Mouse (Mus musculus): ENCODE measurements at regions not wholly inside any gene's neighbourhood (a gene's known extent, or its start where the extent isn't known, plus 50 kb on each side); places are given as distances from the start of the nearest gene placed in this dataset.
"Not testable (repeated sequence)": the region's sequence is repeated elsewhere in the genome, so short reads cannot be mapped to it uniquely, and the experiment has no call there.

DNA sequence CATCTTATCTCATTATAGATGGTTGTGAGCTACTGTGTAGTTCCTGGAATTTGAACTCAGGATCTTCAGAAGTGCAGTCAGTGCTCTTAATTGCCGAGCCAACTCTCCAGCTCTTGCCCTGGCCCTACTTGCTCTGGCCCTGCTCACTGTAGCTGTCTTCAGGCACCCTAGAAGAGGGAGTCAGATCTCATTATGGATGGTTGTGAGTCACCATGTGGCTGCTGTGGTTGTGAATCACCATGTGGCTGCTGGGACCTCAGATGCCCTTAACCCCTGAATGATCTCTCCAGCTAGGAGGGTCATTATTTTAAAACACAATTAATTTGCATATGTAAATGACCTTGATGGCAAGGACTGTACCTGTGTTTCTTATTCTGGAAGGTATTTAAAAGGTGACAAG, 249.1 kb upstream of the Pfkp start:
- no peaks in the 10 kb centered on the region for H3K9me3 ChIP-seq
- H3K27me3 ChIP-seq (replicated peaks), result no peaks in the 10 kb centered on the region
- 82% methylated on average over 1 of the region's 1 CpGs for whole genome bisulfite sequencing
- no peak overlapping the region for H3K27ac ChIP-seq
- no peak overlapping the region for H3K4me3 ChIP-seq
- H3K9ac ChIP-seq, result no peak overlapping the region
- H3K4me2 ChIP-seq, result no peak overlapping the region
- no peaks in the 10 kb centered on the region for H3K4me1 ChIP-seq
- H3K36me3 ChIP-seq (replicated peaks), result no peaks in the 10 kb centered on the region
- no peak; the same call in 1 of the 2 replicates for ATAC-seq (replicated peaks)

DNA sequence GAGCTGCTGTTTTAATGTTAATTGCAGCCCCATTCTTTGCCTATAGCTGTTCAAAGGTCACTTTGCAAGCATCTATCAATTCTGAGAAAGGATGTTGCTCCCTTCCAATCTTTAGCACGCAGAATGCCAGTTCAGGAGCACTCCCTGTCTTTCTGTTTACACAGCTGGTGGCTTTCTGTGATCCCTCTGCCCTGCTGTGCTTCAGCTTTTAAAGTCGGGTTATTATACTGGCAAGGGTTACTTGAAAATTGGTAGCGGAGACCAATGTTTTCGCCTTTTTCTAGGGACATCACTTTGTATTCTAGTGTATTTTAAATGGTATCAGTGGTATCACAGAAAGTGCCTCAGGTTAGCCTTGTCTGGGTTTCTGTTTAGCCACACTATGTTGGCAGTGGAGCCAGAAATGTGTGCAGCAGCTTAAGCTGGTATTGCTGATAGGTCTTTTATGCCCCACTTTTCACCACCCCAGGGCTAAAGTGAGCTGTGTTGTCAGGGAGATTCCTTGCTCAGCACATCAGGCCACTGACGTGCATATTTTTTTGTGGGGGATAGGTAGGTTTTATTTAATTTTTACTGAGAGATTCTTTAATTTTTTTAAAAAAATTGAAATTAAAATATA, 243.0 kb upstream of the Pfkp start:
- WGBS, result 22% methylated on average over 5 of the region's 5 CpGs
- peak; percentile 79 for ATAC-seq (replicated peaks)

GRCm38 (mm10) chr13:6889446-6889845, 240.9 kb upstream of the Pfkp start:
- ATAC-seq (replicated peaks); H3K36me3 ChIP-seq (replicated peaks); H3K9me3 ChIP-seq; H3K27ac ChIP-seq; H3K4me1 ChIP-seq; H3K27me3 ChIP-seq (replicated peaks); H3K4me3 ChIP-seq; H3K9ac ChIP-seq; H3K4me2 ChIP-seq: not testable (repeated sequence)
- WGBS, result 82% methylated on average over 9 of the region's 9 CpGs

More for the DNA sequence above, 243.0 kb upstream of the Pfkp start:
- H3K27ac ChIP-seq, result no peak overlapping the region
- H3K4me2 ChIP-seq, result no peak overlapping the region
- H3K4me3 ChIP-seq, result no peak overlapping the region
- H3K9ac ChIP-seq, result no peak overlapping the region
- H3K9me3 ChIP-seq, result no peaks in the 10 kb centered on the region
- H3K36me3 ChIP-seq (replicated peaks), result no peaks in the 10 kb centered on the region
- 0 out of 2 replicates have a peak, but pooled peaks cover 6% of the 10 kb centered on the region for H3K4me1 ChIP-seq
- H3K27me3 ChIP-seq (replicated peaks), result no peaks in the 10 kb centered on the region

- H3K4me3 ChIP-seq, result no peak overlapping the region
- no peaks in the 10 kb centered on the region for H3K36me3 ChIP-seq (replicated peaks)
- H3K4me1 ChIP-seq, result 0 out of 2 replicates have a peak, but pooled peaks cover 6% of the 10 kb centered on the region
- H3K9ac ChIP-seq, result no peak overlapping the region
- no peak for ATAC-seq (replicated peaks)
- no peak overlapping the region for H3K4me2 ChIP-seq
- no peak overlapping the region for H3K27ac ChIP-seq
- no peaks in the 10 kb centered on the region for H3K9me3 ChIP-seq
- no peaks in the 10 kb centered on the region for H3K27me3 ChIP-seq (replicated peaks)
- 92% methylated on average over 1 of the region's 1 CpGs for WGBS
Observed at GRCm38 (mm10) chr13:6888381-6888780, 239.8 kb upstream of the Pfkp start.

DNA sequence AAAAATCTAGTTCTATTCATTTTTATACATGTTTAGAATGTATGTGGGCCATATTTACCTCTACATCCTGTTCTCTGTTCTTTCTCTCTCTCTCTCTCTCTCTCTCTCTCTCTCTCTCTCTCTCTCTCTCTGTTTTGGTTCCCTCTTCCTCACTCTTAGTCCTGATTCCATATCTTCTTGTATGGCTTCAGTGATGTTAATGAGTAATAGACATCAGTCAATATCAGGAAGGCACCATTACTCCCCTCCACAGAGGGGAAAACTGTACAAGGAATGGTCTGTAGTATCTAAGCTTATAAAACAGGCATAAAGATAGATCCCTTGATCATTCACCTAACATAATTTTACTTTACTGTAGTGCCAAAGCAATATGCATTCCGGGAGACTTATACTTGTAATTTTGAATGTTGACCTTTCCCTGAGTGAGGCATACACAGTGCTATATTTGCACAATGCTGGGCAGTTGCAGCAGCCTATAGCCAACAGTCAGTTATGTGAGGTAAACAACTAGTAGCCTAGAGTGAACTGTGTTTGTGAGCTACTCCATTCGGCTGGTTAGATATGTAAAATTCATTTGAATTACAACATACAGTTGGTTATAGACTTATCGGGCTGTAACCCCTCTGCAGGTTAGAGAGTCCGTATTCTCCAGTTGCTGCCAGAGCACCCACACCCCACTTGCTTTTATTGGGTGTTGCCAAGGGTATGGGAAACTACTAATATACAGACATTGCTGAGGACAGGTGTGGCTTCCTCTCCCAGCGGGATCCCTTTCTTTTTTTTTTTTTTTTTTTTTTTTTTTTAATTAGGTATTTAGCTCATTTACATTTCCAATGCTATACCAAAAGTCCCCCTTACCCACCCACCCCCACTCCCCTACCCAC, 228.7 kb upstream of the Pfkp start:
- no peaks in the 10 kb centered on the region for H3K36me3 ChIP-seq (replicated peaks)
- H3K27me3 ChIP-seq (replicated peaks), result no peaks in the 10 kb centered on the region
- H3K9me3 ChIP-seq, result no peaks in the 10 kb centered on the region
- no peak overlapping the region for H3K9ac ChIP-seq
- no peak for ATAC-seq (replicated peaks)
- H3K4me1 ChIP-seq, result no peaks in the 10 kb centered on the region
- no peak overlapping the region for H3K27ac ChIP-seq
- H3K4me3 ChIP-seq, result no peak overlapping the region
- WGBS, result 93% methylated on average over 5 of the region's 5 CpGs
- H3K4me2 ChIP-seq, result no peak overlapping the region

DNA sequence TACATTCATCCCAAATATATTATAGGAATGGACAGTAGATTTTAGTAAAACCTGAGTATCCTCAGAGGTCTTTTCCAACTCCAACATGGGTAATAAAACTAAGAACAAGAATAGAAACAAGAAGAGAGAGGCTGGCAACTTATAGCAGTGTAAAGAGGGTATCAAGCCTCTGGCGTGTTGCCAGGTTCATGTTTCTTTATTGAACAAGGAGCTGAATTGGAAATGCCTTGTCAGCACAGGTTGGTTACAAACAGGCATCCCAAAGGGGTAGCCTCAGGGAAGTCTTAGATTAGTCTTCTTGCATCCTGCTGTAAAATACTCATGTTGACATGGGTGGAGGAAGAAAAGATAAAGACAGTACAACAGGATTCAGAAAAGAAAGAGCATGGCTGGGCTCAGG, 213.6 kb upstream of the Pfkp start:
- H3K4me2 ChIP-seq, result no peak overlapping the region
- H3K27ac ChIP-seq, result no peak overlapping the region
- no peak overlapping the region for H3K4me3 ChIP-seq
- WGBS, result 76% methylated on average over 1 of the region's 1 CpGs
- no peak overlapping the region for H3K9ac ChIP-seq
- H3K4me1 ChIP-seq, result no peaks in the 10 kb centered on the region
- H3K9me3 ChIP-seq, result no peaks in the 10 kb centered on the region
- no peaks in the 10 kb centered on the region for H3K36me3 ChIP-seq (replicated peaks)
- no peak for ATAC-seq (replicated peaks)
- no peaks in the 10 kb centered on the region for H3K27me3 ChIP-seq (replicated peaks)

DNA sequence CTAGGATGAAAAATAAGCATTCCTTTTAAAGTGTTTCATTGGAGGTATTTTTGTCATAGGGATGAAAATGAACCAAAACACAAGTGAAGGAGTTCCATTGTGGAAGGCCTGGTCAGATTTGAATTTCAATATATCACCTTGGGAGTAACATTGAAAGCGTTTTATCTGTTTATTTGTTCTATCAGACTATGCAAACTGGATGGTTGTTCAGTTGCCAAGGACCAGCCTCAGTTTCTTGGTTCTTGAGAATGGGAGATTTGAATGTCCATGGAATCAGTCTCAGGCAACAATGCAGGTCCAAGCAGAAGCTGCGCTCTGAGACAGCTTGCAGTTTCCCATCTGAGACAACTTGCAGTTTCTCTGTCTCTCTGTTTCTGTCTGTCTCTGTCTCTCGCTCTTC, 211.0 kb upstream of the Pfkp start:
- Histone ChIP-seq H3K36me3 (replicated peaks) (no peaks in the 10 kb centered on the region), H3K9me3 (no peaks in the 10 kb centered on the region), H3K4me3 (no peak overlapping the region), H3K9ac (no peak overlapping the region), H3K4me2 (no peak overlapping the region), H3K27me3 (replicated peaks) (no peaks in the 10 kb centered on the region), H3K4me1 (peaks cover 5% of the 10 kb centered on the region; the same call in 1 of the 2 replicates), H3K27ac (no peak overlapping the region)
- whole genome bisulfite sequencing, result 91% methylated on average over 3 of the region's 3 CpGs
- ATAC-seq (replicated peaks), result no peak

DNA sequence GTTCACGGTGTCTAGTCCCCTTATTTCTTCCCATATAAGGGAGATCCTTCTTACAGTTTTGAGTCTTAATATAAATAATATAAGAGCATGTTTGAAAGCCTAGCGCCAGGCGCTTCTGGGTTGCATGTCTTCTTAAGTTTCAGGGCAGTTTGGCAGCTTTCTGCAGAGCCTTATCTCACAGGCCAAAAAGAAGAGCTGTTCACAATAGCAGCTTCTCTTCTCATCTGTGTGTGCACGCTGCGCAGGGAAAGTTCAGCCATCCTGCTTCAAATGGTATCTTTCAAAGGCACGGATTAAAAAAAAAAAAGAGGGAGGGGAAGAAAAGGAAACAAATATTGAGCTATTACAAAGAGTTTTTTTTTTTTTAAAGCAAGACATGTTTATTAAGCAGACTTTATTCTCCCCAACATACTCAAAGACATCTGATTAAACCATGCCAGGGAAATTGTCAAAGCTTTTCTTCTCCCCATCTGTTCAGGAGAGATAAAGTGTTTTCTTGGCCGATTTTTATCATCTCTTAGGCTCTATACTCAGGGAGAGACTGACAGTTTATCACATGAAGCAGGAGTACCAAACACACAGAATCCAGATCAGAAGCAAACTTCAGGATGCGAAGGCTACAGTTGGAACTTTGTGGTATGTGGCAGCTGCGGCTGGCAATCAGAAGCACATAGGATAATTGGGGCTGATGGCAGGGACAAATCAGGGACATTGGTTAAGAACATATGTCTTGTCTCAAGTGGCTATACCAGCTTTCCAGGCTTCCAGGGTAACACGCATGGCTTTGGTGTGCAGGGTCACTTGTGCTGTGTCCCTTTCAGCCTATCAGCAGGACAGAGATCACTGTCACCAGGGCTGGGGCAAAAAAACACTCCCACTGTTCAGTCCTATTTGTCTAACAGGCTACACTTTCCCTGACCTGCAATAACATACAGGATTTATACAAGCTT, 206.9 kb upstream of the Pfkp start:
- no peak overlapping the region for H3K9ac ChIP-seq
- H3K4me1 ChIP-seq, result peaks cover 5% of the 10 kb centered on the region; the same call in 1 of the 2 replicates
- H3K36me3 ChIP-seq (replicated peaks), result no peaks in the 10 kb centered on the region
- ATAC-seq (replicated peaks), result peak; percentile 60; the same call in 1 of the 2 replicates
- no peaks in the 10 kb centered on the region for H3K9me3 ChIP-seq
- H3K4me2 ChIP-seq, result no peak overlapping the region
- H3K27ac ChIP-seq, result no peak overlapping the region
- H3K4me3 ChIP-seq, result no peak overlapping the region
- no peaks in the 10 kb centered on the region for H3K27me3 ChIP-seq (replicated peaks)
- WGBS, result 45% methylated on average over 10 of the region's 10 CpGs

DNA sequence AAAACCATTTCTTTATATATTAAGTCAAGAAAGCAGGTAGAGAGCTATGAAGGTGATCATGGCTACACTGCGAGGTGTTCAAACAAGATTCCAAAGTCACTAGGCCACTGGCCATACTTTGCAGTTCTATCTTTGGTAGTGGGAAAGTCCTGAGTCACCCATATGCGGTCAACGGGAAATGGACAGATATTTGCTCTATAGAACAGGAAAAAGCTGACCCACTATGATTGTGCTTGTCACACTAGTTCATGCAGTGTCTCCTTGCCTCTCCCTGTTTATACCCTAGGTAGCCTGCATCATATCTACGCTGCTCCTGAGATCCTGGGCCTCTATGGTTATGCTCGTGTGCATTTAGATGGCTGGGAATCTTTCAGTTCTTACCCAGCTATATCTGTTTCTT, 188.9 kb upstream of the Pfkp start:
- no peaks in the 10 kb centered on the region for H3K4me1 ChIP-seq
- 94% methylated on average over 5 of the region's 5 CpGs for WGBS
- no peaks in the 10 kb centered on the region for H3K27me3 ChIP-seq (replicated peaks)
- H3K9me3 ChIP-seq, result no peaks in the 10 kb centered on the region
- no peak overlapping the region for H3K4me3 ChIP-seq
- no peaks in the 10 kb centered on the region for H3K36me3 ChIP-seq (replicated peaks)
- H3K27ac ChIP-seq, result no peak overlapping the region
- H3K9ac ChIP-seq, result no peak overlapping the region
- ATAC-seq (replicated peaks), result no peak
- no peak overlapping the region for H3K4me2 ChIP-seq

DNA sequence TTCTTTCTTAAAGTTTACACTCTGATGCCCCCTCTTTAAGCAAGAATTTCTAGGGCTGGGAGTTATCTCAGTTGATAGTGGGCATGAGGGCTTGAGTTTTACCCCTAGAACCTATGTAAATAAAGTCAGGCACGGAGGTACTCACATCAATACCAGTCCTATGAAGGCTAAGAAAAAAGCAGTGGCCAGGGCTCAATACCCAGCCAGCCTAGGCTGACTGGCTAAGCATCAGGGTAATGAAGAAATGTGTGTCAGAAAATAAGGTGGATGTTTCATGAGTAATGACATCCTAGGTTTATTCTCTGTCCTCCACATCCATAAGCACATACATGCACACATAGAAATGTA, 188.5 kb upstream of the Pfkp start:
- WGBS, result 60% methylated on average over 1 of the region's 1 CpGs
- H3K27me3 ChIP-seq (replicated peaks), result no peaks in the 10 kb centered on the region
- no peaks in the 10 kb centered on the region for H3K4me1 ChIP-seq
- H3K4me3 ChIP-seq, result no peak overlapping the region
- H3K36me3 ChIP-seq (replicated peaks), result no peaks in the 10 kb centered on the region
- no peak overlapping the region for H3K4me2 ChIP-seq
- no peak overlapping the region for H3K9ac ChIP-seq
- ATAC-seq (replicated peaks), result peak; percentile 77
- H3K9me3 ChIP-seq, result no peaks in the 10 kb centered on the region
- H3K27ac ChIP-seq, result no peak overlapping the region

DNA sequence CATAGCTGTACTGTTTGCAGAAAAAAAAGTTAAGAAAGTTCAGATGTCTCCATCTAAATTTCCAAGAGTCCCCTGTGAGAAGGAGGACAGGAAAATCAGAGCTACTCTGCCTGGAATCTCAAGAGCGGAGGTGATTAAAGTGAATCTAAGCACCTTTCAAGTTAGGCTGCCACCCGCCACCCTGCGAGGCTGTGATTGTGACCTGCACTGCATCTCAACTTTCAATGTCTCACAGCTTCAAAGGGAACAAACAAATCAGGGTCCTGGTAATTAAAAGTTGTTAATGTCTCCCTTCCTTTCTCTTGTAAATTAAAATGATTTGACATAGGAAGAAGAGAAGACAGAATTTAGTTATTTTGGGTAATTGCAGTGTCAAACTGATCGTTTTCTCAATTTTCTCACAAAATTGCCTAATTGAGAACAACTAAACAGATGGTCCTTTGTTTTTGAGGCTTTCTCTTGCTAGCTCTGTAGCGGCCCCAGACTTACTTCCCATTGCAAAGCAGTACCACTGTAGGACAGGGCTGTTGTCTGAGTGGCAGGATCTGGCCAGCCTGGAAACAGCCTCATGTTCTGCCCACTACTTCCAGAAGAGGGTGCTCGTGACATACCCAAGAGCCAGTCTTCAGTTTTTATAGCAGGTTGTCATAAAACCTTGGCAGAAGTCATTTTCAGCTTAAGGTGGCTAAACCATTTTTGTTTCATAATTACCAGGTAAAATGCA, 187.9 kb upstream of the Pfkp start:
- ATAC-seq (replicated peaks), result peak; percentile 97
- Histone ChIP-seq H3K4me2 (no peak overlapping the region), H3K9ac (no peak overlapping the region), H3K36me3 (replicated peaks) (no peaks in the 10 kb centered on the region), H3K27me3 (replicated peaks) (no peaks in the 10 kb centered on the region), H3K4me3 (no peak overlapping the region), H3K9me3 (no peaks in the 10 kb centered on the region), H3K4me1 (no peaks in the 10 kb centered on the region), H3K27ac (no peak overlapping the region)
- 42% methylated on average over 6 of the region's 6 CpGs for WGBS

DNA sequence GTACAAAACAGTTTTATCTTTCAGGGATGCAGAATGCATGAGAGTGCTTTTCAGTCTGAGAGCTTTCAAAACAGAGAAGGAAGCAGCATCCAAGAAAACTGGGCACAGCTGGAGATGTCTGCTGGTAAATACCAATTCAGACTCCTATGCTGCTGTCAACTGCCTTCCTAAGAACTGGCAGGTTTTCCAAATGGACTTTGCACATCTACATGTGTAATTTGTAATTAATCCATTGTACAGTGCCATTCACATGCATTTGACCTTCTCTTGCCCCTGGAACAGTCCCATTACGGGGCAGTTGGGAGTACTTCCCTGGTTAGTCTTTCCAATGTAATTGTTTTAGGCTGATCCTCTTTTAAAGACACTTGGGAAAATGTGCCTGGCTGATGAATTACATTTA, 181.3 kb upstream of the Pfkp start:
- Histone ChIP-seq H3K4me3 (no peak overlapping the region), H3K27me3 (replicated peaks) (no peaks in the 10 kb centered on the region), H3K4me2 (no peak overlapping the region), H3K4me1 (no peaks in the 10 kb centered on the region), H3K36me3 (replicated peaks) (no peaks in the 10 kb centered on the region), H3K27ac (no peak overlapping the region), H3K9me3 (no peaks in the 10 kb centered on the region), H3K9ac (no peak overlapping the region)
- no peak for ATAC-seq (replicated peaks)
- whole genome bisulfite sequencing, result 57% methylated on average over 1 of the region's 1 CpGs

All from midbrain, embryonic 15.5 days (tissue).